Mouse (Mus musculus): ENCODE results near the gene Wdr66.

- TF ChIP-seq CTCF (IDR thresholded peaks at IDR 0.05; ENCODE audit: extremely low read depth, insufficient read depth, insufficient read length, insufficient replicate concordance) (no peak), POLR2A (IDR thresholded peaks at IDR 0.05; ENCODE audit: low read depth, low read length) (no peak)
These were observed 512 bp upstream of the Wdr66 start for GRCm38 (mm10) chr5:123251390-123251789.

Data from spleen, adult 2 months (tissue).